Mouse (Mus musculus): ENCODE measurements around the gene Zfp710.
A peak's percentile ranks its signal among the peaks of the same experiment; 100 is the strongest.

Gene Zfp710

GRCm38 (mm10) chr7:80057002-80057691 is 32.5 kb downstream of the Zfp710 start:
- peak; percentile 65 for DNase-seq (ENCODE audit: low read depth, low spot score)

GRCm38 (mm10) chr7:80057781-80058180 is 33.2 kb downstream of the Zfp710 start:
- no peak for DNase-seq (ENCODE audit: low read depth, low spot score)

GRCm38 (mm10) chr7:80058405-80059063 is 33.9 kb downstream of the Zfp710 start:
- DNase-seq (ENCODE audit: low read depth, low spot score), result no peak

GRCm38 (mm10) chr7:80059064-80059838 is 34.6 kb downstream of the Zfp710 start:
- DNase-seq (ENCODE audit: low read depth, low spot score), result no peak

GRCm38 (mm10) chr7:80060012-80060778 is 35.6 kb downstream of the Zfp710 start:
- no peak for DNase-seq (ENCODE audit: low read depth, low spot score)

GRCm38 (mm10) chr7:80062083-80062826 is 37.6 kb downstream of the Zfp710 start:
- DNase-seq (ENCODE audit: low read depth, low spot score), result no peak

- no peak for DNase-seq (ENCODE audit: low read depth, low spot score)
These were observed 38.6 kb downstream of the Zfp710 start for GRCm38 (mm10) chr7:80063244-80063643.

- DNase-seq (ENCODE audit: low read depth, low spot score), result no peak
These were observed 39.5 kb downstream of the Zfp710 start for GRCm38 (mm10) chr7:80063902-80064736.

- DNase-seq (ENCODE audit: low read depth, low spot score), result no peak
These were observed 40.6 kb downstream of the Zfp710 start for GRCm38 (mm10) chr7:80065250-80065649.

- DNase-seq (ENCODE audit: low read depth, low spot score), result no peak
These were observed 42.3 kb downstream of the Zfp710 start for GRCm38 (mm10) chr7:80066675-80067455.

- peak; percentile 53 for DNase-seq (ENCODE audit: low read depth, low spot score)
These were observed 43.7 kb downstream of the Zfp710 start for GRCm38 (mm10) chr7:80068341-80068740.

- no peak for DNase-seq (ENCODE audit: low read depth, low spot score)
These were observed 45.2 kb downstream of the Zfp710 start for GRCm38 (mm10) chr7:80069615-80070327.

- no peak for DNase-seq (ENCODE audit: low read depth, low spot score)
These were observed 46.6 kb downstream of the Zfp710 start for GRCm38 (mm10) chr7:80071209-80071608.

- DNase-seq (ENCODE audit: low read depth, low spot score), result no peak
These were observed 47.7 kb downstream of the Zfp710 start for GRCm38 (mm10) chr7:80072297-80072696.

GRCm38 (mm10) chr7:80073506-80073905 is 48.9 kb downstream of the Zfp710 start:
- DNase-seq (ENCODE audit: low read depth, low spot score), result no peak

- DNase-seq (ENCODE audit: low read depth, low spot score), result no peak
These were observed 50.4 kb downstream of the Zfp710 start for GRCm38 (mm10) chr7:80074921-80075441.

GRCm38 (mm10) chr7:80075946-80076583 is 51.5 kb downstream of the Zfp710 start:
- DNase-seq (ENCODE audit: low read depth, low spot score), result no peak

Measured in R1 (cell line).